Mouse (Mus musculus) spleen, adult 18-20 months (tissue): ENCODE data around the gene Pla2g12a.
A peak's percentile ranks its signal among the peaks of the same experiment; 100 is the strongest.

Experiments
- DNase-seq, 2 experiments: peaks; one replicate each; pipeline ENCODE4 v3.0.0; 2022; ENCODE audit warnings: mixed read lengths in 2 of 2

Pla2g12a gene

GRCm38 (mm10) chr3:129878405-129879021, at the start of gene Pla2g12a:
Gene Pla2g12a (plus strand): TSS chr3:129878606.
- peak; percentile 75 to 83 for DNase-seq

- DNase-seq: peak in 1 of 2 experiments; percentile 53
Observed at GRCm38 (mm10) chr3:129830626-129831025, 47.8 kb upstream of the Pla2g12a start.

- peak; percentile 89 to 93 for DNase-seq
Observed at GRCm38 (mm10) chr3:129831035-129831568, 47.3 kb upstream of the Pla2g12a start, which contains the start of gene Gar1. Gene Gar1 (minus strand): TSS chr3:129831396.

- no peak for DNase-seq
Observed at GRCm38 (mm10) chr3:129835388-129835934, 42.9 kb upstream of the Pla2g12a start, which contains the start of gene Cfi. Gene Cfi (plus strand): TSS chr3:129835884.

GRCm38 (mm10) chr3:129836051-129836697, 42.2 kb upstream of the Pla2g12a start:
- DNase-seq: no peak

- no peak for DNase-seq
Observed at GRCm38 (mm10) chr3:129836965-129837364, 41.4 kb upstream of the Pla2g12a start.

- DNase-seq: no peak
Observed at GRCm38 (mm10) chr3:129838017-129838416, 40.4 kb upstream of the Pla2g12a start.

GRCm38 (mm10) chr3:129845868-129846267, 32.5 kb upstream of the Pla2g12a start:
- no peak for DNase-seq

GRCm38 (mm10) chr3:129846846-129847245, 31.6 kb upstream of the Pla2g12a start:
- DNase-seq: no peak

- DNase-seq: no peak
Observed at GRCm38 (mm10) chr3:129862592-129862991, 15.8 kb upstream of the Pla2g12a start.

GRCm38 (mm10) chr3:129863698-129864097, 14.7 kb upstream of the Pla2g12a start:
- DNase-seq: peak; percentile 8 to 38

- no peak for DNase-seq
Observed at GRCm38 (mm10) chr3:129877327-129877726, 1.1 kb upstream of the Pla2g12a start.

GRCm38 (mm10) chr3:129879131-129879757, 838 bp downstream of the Pla2g12a start:
- DNase-seq: peak in 1 of 2 experiments; percentile 10

GRCm38 (mm10) chr3:129879913-129880312, 1.5 kb downstream of the Pla2g12a start:
- no peak for DNase-seq

GRCm38 (mm10) chr3:129880925-129881593, 2.7 kb downstream of the Pla2g12a start:
- DNase-seq: no peak

- no peak for DNase-seq
Observed at GRCm38 (mm10) chr3:129885577-129885976, 7.2 kb downstream of the Pla2g12a start.

GRCm38 (mm10) chr3:129886430-129886829, 8.0 kb downstream of the Pla2g12a start:
- DNase-seq: no peak

GRCm38 (mm10) chr3:129887779-129888517, 9.5 kb downstream of the Pla2g12a start:
- DNase-seq: no peak

- DNase-seq: no peak
Observed at GRCm38 (mm10) chr3:129892003-129892402, 13.6 kb downstream of the Pla2g12a start.

GRCm38 (mm10) chr3:129893143-129893542, 14.7 kb downstream of the Pla2g12a start:
- DNase-seq: no peak

- DNase-seq: no peak
Observed at GRCm38 (mm10) chr3:129896591-129896990, 18.2 kb downstream of the Pla2g12a start.

- DNase-seq: no peak
Observed at GRCm38 (mm10) chr3:129898886-129899285, 20.5 kb downstream of the Pla2g12a start.
